Comparison of ENCODE assay signal across 8 mouse cellular contexts in genomic region chr17:12991635-12992358, GRCm38 (mm10). TPM values are rescaled to one million over a fixed set of nuclear protein-coding genes. Genes with fewer than 3 reads are reported as not detected.
DNase-seq lines count a peak whose midpoint lies in the region; ATAC-seq lines count a peak whose summit lies in the region.

No protein-coding gene starts in this region.

- peaks cover 8% of the 10 kb centered on the region; the same call in 1 of the 2 replicates for H3K36me3 ChIP-seq in intestine, embryonic 14.5 days (ENCODE audit: control insufficient read depth, insufficient read depth, low read length)

- H3K4me1 ChIP-seq in intestine, embryonic 14.5 days (replicated peaks; ENCODE audit: control insufficient read depth, insufficient read depth, low read length), result peaks cover 12% of the 10 kb centered on the region

- intact Hi-C loops in gastrocnemius, postnatal 14 days (cut with DNase I; ENCODE audit: low total_unique reads), result no loop called here
- intact Hi-C loops in left cerebral cortex, postnatal 14 days (cut with DNase I), result loop anchor here (10.0 kb wide), 1 partner anchor 577 kb away; no protein-coding TSS in a partner anchor

- peak overlapping the region; percentile 97 for H3K4me3 ChIP-seq in intestine, embryonic 14.5 days (ENCODE audit: low read depth, low read length)

- peak; percentile 94 to 99 for DNase-seq in adrenal gland, adult (ENCODE audit: inconsistent age in 2 of 2, low spot score in 1 of 2)
- peak; percentile 85 for DNase-seq in embryo, embryonic 10.5 days (ENCODE audit: low spot score)
- DNase-seq in gastrocnemius, postnatal 14 days, result peak; percentile 90
- peak; percentile 93 for DNase-seq in intestine, embryonic 14.5 days (ENCODE audit: low spot score)
- peak; percentile 72 to 84 for DNase-seq in left cerebral cortex, postnatal 14 days (ENCODE audit: low spot score in 2 of 2)
- DNase-seq in right cerebral cortex, postnatal 14 days, result peak; percentile 83
- peak; percentile 84 for DNase-seq in urinary bladder, postnatal 25 days (ENCODE audit: low spot score)

- peak overlapping the region; percentile 100 for H3K9ac ChIP-seq in intestine, embryonic 14.5 days (ENCODE audit: low read length)

- peak; percentile 95 for ATAC-seq in intestine, embryonic 14.5 days (replicated peaks; ENCODE audit: low FRiP score, low TSS enrichment, low read depth)
- peak; percentile 66 for ATAC-seq in megakaryocyte-erythroid progenitor cell, adult 5-6 weeks (replicated peaks; ENCODE audit: low FRiP score, low TSS enrichment, poor library complexity, severe bottlenecking)

- H3K4me2 ChIP-seq in intestine, embryonic 14.5 days (ENCODE audit: low read length), result peak overlapping the region; percentile 76

- no peaks in the 10 kb centered on the region for H3K9me3 ChIP-seq in intestine, embryonic 14.5 days (ENCODE audit: control insufficient read depth, low read length)

- H3K27me3 ChIP-seq in intestine, embryonic 14.5 days (replicated peaks; ENCODE audit: control insufficient read depth, insufficient read depth, low read length), result no peaks in the 10 kb centered on the region

- peak overlapping the region; percentile 100 for H3K27ac ChIP-seq in intestine, embryonic 14.5 days (ENCODE audit: low read depth)

- WGBS in intestine, embryonic 14.5 days, result under 1% methylated on average over 44 of the region's 84 CpGs

RNA-seq across cellular contexts. Expression of gene Wtap, which starts 2.2 kb away (rescaled TPM):
- 10 to 100 TPM; 27.9 to 31.2 TPM for total RNA-seq in gastrocnemius, postnatal 14 days (2021)
- 121 and 131 TPM in 2 replicates for polyA plus RNA-seq in intestine, embryonic 14.5 days (2014; fragmentation: Nextera tagmentation; extraction: Ambion mirVana)
- 10 to 100 TPM; 52.5 to 55.5 TPM for total RNA-seq in left cerebral cortex, postnatal 14 days (2021)
- 75.6 and 80.8 TPM in 2 replicates for total RNA-seq in megakaryocyte-erythroid progenitor cell, adult 5-6 weeks (2014; fragmentation: Nextera tagmentation)
- total RNA-seq in megakaryocyte-erythroid progenitor cell, adult 5-6 weeks (2017), result 367 and 387 TPM in 2 replicates

RNA-seq across cellular contexts. Expression of gene Sod2, which starts 14.8 kb away (rescaled TPM):
- 100 to 1,000 TPM; 302 to 371 TPM for total RNA-seq in gastrocnemius, postnatal 14 days (2021)
- 141 and 149 TPM in 2 replicates for polyA plus RNA-seq in intestine, embryonic 14.5 days (2014; fragmentation: Nextera tagmentation; extraction: Ambion mirVana)
- total RNA-seq in left cerebral cortex, postnatal 14 days (2021), result 100 to 1,000 TPM; 268 to 271 TPM
- total RNA-seq in megakaryocyte-erythroid progenitor cell, adult 5-6 weeks (2014; fragmentation: Nextera tagmentation), result 86.0 and 94.0 TPM in 2 replicates
- 95.3 and 124 TPM in 2 replicates for total RNA-seq in megakaryocyte-erythroid progenitor cell, adult 5-6 weeks (2017)

RNA-seq across cellular contexts. Expression of gene Acat2, which starts 31.2 kb away (rescaled TPM):
- 1 to 10 TPM; 4.7 to 6.4 TPM for total RNA-seq in gastrocnemius, postnatal 14 days (2021)
- polyA plus RNA-seq in intestine, embryonic 14.5 days (2014; fragmentation: Nextera tagmentation; extraction: Ambion mirVana), result 141 and 151 TPM in 2 replicates
- total RNA-seq in left cerebral cortex, postnatal 14 days (2021), result 10 to 100 TPM; 79.6 to 80.6 TPM
- total RNA-seq in megakaryocyte-erythroid progenitor cell, adult 5-6 weeks (2014; fragmentation: Nextera tagmentation), result 14.9 and 28.9 TPM in 2 replicates
- total RNA-seq in megakaryocyte-erythroid progenitor cell, adult 5-6 weeks (2017), result 19.2 and 20.2 TPM in 2 replicates

RNA-seq across cellular contexts. Expression of gene Acat3, which starts 51.4 kb away (rescaled TPM):
- total RNA-seq in gastrocnemius, postnatal 14 days (2021), result not detected
- polyA plus RNA-seq in intestine, embryonic 14.5 days (2014; fragmentation: Nextera tagmentation; extraction: Ambion mirVana), result 0.81 and 1.1 TPM in 2 replicates
- 1 to 10 TPM; 2.1 to 2.9 TPM for total RNA-seq in left cerebral cortex, postnatal 14 days (2021)
- 0.33 TPM in 1 of 2 replicates, not detected in the other for total RNA-seq in megakaryocyte-erythroid progenitor cell, adult 5-6 weeks (2014; fragmentation: Nextera tagmentation)
- 0.80 and 1.3 TPM in 2 replicates for total RNA-seq in megakaryocyte-erythroid progenitor cell, adult 5-6 weeks (2017)

Comparison
In these comparisons a context has a peak if more than half of its experiments do, and no peak if none do; other contexts are left out.
1. Peak in every context shown above with its lines: DNase-seq, ATAC-seq, H3K4me3 ChIP-seq and H3K27ac ChIP-seq.